Mouse (Mus musculus): ENCODE measurements around the gene Hoxb3. TPM values are rescaled to one million over a fixed set of nuclear protein-coding genes. Genes with fewer than 3 reads are reported as not detected.

Gene Hoxb3
- polyA plus RNA-seq, 1 experiment from 2014 or later = 1.3 TPM

- H3K4me3 ChIP-seq (ENCODE audit: low read depth, low read length) = peak overlapping the region; percentile 42
- no peaks in the 10 kb centered on the region for H3K4me1 ChIP-seq (replicated peaks; ENCODE audit: control insufficient read depth, insufficient read depth, low read length)
- no peaks in the 10 kb centered on the region for H3K36me3 ChIP-seq (ENCODE audit: control insufficient read depth, insufficient read depth, low read length)
- 17% methylated on average over 8 of the region's 8 CpGs for WGBS
- no peaks in the 10 kb centered on the region for H3K9me3 ChIP-seq (ENCODE audit: control insufficient read depth, low read length)
- DNase-seq (ENCODE audit: low spot score) (no peak), ATAC-seq (replicated peaks; ENCODE audit: low FRiP score) (no peak)
- peaks cover 80% of the 10 kb centered on the region for H3K27me3 ChIP-seq (replicated peaks; ENCODE audit: control insufficient read depth, insufficient read depth, low read length)
- peak overlapping the region; percentile 77 for H3K27ac ChIP-seq (ENCODE audit: low read depth, low read length)
- H3K4me2 ChIP-seq = peak overlapping the region; percentile 63
- H3K9ac ChIP-seq (ENCODE audit: low read depth, low read length) = peak overlapping the region; percentile 60
Observed at GRCm38 (mm10) chr11:96353939-96354338, 30.8 kb downstream of the Hoxb3 start.

- Histone ChIP-seq H3K4me3 (ENCODE audit: low read depth, low read length) (peak overlapping the region; percentile 42), H3K4me1 (replicated peaks; ENCODE audit: control insufficient read depth, insufficient read depth, low read length) (no peaks in the 10 kb centered on the region), H3K36me3 (ENCODE audit: control insufficient read depth, insufficient read depth, low read length) (no peaks in the 10 kb centered on the region), H3K4me2 (peak overlapping the region; percentile 63), H3K27ac (ENCODE audit: low read depth, low read length) (peak overlapping the region; percentile 77), H3K9ac (ENCODE audit: low read depth, low read length) (peak overlapping the region; percentile 60), H3K27me3 (replicated peaks; ENCODE audit: control insufficient read depth, insufficient read depth, low read length) (peaks cover 76% of the 10 kb centered on the region), H3K9me3 (ENCODE audit: control insufficient read depth, low read length) (no peaks in the 10 kb centered on the region)
- ATAC-seq (replicated peaks; ENCODE audit: low FRiP score) (no peak), DNase-seq (ENCODE audit: low spot score) (peak; percentile 63)
- 2% methylated on average over 25 of the region's 25 CpGs for WGBS
Observed at GRCm38 (mm10) chr11:96354376-96354775, 31.2 kb downstream of the Hoxb3 start.

GRCm38 (mm10) chr11:96354801-96355311, 31.7 kb downstream of the Hoxb3 start:
- peak overlapping the region; percentile 60 for H3K9ac ChIP-seq (ENCODE audit: low read depth, low read length)
- H3K27ac ChIP-seq (ENCODE audit: low read depth, low read length) = peak overlapping the region; percentile 77; the same call in 1 of the 2 replicates
- no peaks in the 10 kb centered on the region for H3K4me1 ChIP-seq (replicated peaks; ENCODE audit: control insufficient read depth, insufficient read depth, low read length)
- no peaks in the 10 kb centered on the region for H3K36me3 ChIP-seq (ENCODE audit: control insufficient read depth, insufficient read depth, low read length)
- no peaks in the 10 kb centered on the region for H3K9me3 ChIP-seq (ENCODE audit: control insufficient read depth, low read length)
- peak overlapping the region; percentile 42 for H3K4me3 ChIP-seq (ENCODE audit: low read depth, low read length)
- ATAC-seq (replicated peaks; ENCODE audit: low FRiP score) (no peak), DNase-seq (ENCODE audit: low spot score) (no peak)
- 13% methylated on average over 9 of the region's 9 CpGs for WGBS
- peak overlapping the region; percentile 63 for H3K4me2 ChIP-seq
- H3K27me3 ChIP-seq (replicated peaks; ENCODE audit: control insufficient read depth, insufficient read depth, low read length) = peaks cover 71% of the 10 kb centered on the region

GRCm38 (mm10) chr11:96363807-96364206, 40.7 kb downstream of the Hoxb3 start:
- ATAC-seq (replicated peaks; ENCODE audit: low FRiP score) (no peak), DNase-seq (ENCODE audit: low spot score) (no peak)
- Histone ChIP-seq H3K4me1 (replicated peaks; ENCODE audit: control insufficient read depth, insufficient read depth, low read length) (peaks cover 7% of the 10 kb centered on the region), H3K9me3 (ENCODE audit: control insufficient read depth, low read length) (no peaks in the 10 kb centered on the region), H3K4me3 (ENCODE audit: low read depth, low read length) (no peak overlapping the region), H3K27me3 (replicated peaks; ENCODE audit: control insufficient read depth, insufficient read depth, low read length) (peaks cover 69% of the 10 kb centered on the region), H3K27ac (ENCODE audit: low read depth, low read length) (no peak overlapping the region), H3K4me2 (no peak overlapping the region), H3K36me3 (ENCODE audit: control insufficient read depth, insufficient read depth, low read length) (no peaks in the 10 kb centered on the region), H3K9ac (ENCODE audit: low read depth, low read length) (no peak overlapping the region)
- 4% methylated on average over 5 of the region's 5 CpGs for WGBS

- ATAC-seq (replicated peaks; ENCODE audit: low FRiP score) (no peak), DNase-seq (ENCODE audit: low spot score) (no peak)
- Histone ChIP-seq H3K4me2 (peak within 1 kb of the TSS; percentile 46), H3K4me1 (replicated peaks; ENCODE audit: control insufficient read depth, insufficient read depth, low read length) (peaks cover 7% of the 10 kb centered on the region), H3K36me3 (ENCODE audit: control insufficient read depth, insufficient read depth, low read length) (no peaks in the 10 kb centered on the region), H3K4me3 (ENCODE audit: low read depth, low read length) (no peak within 1 kb of the TSS), H3K9ac (ENCODE audit: low read depth, low read length) (no peak within 1 kb of the TSS), H3K9me3 (ENCODE audit: control insufficient read depth, low read length) (no peaks in the 10 kb centered on the region), H3K27me3 (replicated peaks; ENCODE audit: control insufficient read depth, insufficient read depth, low read length) (peaks cover 84% of the 10 kb centered on the region), H3K27ac (ENCODE audit: low read depth, low read length) (no peak within 1 kb of the TSS)
- 12% methylated on average over 26 of the region's 26 CpGs for WGBS
Observed at GRCm38 (mm10) chr11:96365441-96366091, 42.4 kb downstream of the Hoxb3 start, which contains the start of gene Hoxb1. TSS of gene Hoxb1 (plus strand) at chr11:96365752.

- Histone ChIP-seq H3K4me3 (ENCODE audit: low read depth, low read length) (no peak overlapping the region), H3K4me2 (peak overlapping the region; percentile 46), H3K9me3 (ENCODE audit: control insufficient read depth, low read length) (no peaks in the 10 kb centered on the region), H3K9ac (ENCODE audit: low read depth, low read length) (no peak overlapping the region), H3K27ac (ENCODE audit: low read depth, low read length) (no peak overlapping the region), H3K4me1 (replicated peaks; ENCODE audit: control insufficient read depth, insufficient read depth, low read length) (peaks cover 7% of the 10 kb centered on the region), H3K27me3 (replicated peaks; ENCODE audit: control insufficient read depth, insufficient read depth, low read length) (peaks cover 87% of the 10 kb centered on the region), H3K36me3 (ENCODE audit: control insufficient read depth, insufficient read depth, low read length) (no peaks in the 10 kb centered on the region)
- WGBS = 4% methylated on average over 47 of the region's 47 CpGs
- DNase-seq (ENCODE audit: low spot score) = no peak
- ATAC-seq (replicated peaks; ENCODE audit: low FRiP score) = no peak
Observed at GRCm38 (mm10) chr11:96366092-96367041, 43.2 kb downstream of the Hoxb3 start.

GRCm38 (mm10) chr11:96367141-96367540, 44.0 kb downstream of the Hoxb3 start:
- H3K9me3 ChIP-seq (ENCODE audit: control insufficient read depth, low read length) = no peaks in the 10 kb centered on the region
- H3K36me3 ChIP-seq (ENCODE audit: control insufficient read depth, insufficient read depth, low read length) = no peaks in the 10 kb centered on the region
- ATAC-seq (replicated peaks; ENCODE audit: low FRiP score) (no peak), DNase-seq (ENCODE audit: low spot score) (no peak)
- 29% methylated on average over 6 of the region's 6 CpGs for WGBS
- H3K4me3 ChIP-seq (ENCODE audit: low read depth, low read length) = no peak overlapping the region
- peaks cover 88% of the 10 kb centered on the region for H3K27me3 ChIP-seq (replicated peaks; ENCODE audit: control insufficient read depth, insufficient read depth, low read length)
- peaks cover 7% of the 10 kb centered on the region for H3K4me1 ChIP-seq (replicated peaks; ENCODE audit: control insufficient read depth, insufficient read depth, low read length)
- no peak overlapping the region for H3K9ac ChIP-seq (ENCODE audit: low read depth, low read length)
- H3K4me2 ChIP-seq = no peak overlapping the region
- no peak overlapping the region for H3K27ac ChIP-seq (ENCODE audit: low read depth, low read length)

- 28% methylated on average over 5 of the region's 5 CpGs for WGBS
- no peak for ATAC-seq (replicated peaks; ENCODE audit: low FRiP score)
- Histone ChIP-seq H3K4me2 (no peak overlapping the region), H3K4me1 (replicated peaks; ENCODE audit: control insufficient read depth, insufficient read depth, low read length) (peaks cover 10% of the 10 kb centered on the region), H3K4me3 (ENCODE audit: low read depth, low read length) (no peak overlapping the region), H3K27me3 (replicated peaks; ENCODE audit: control insufficient read depth, insufficient read depth, low read length) (peaks cover 87% of the 10 kb centered on the region), H3K9ac (ENCODE audit: low read depth, low read length) (no peak overlapping the region), H3K9me3 (ENCODE audit: control insufficient read depth, low read length) (no peaks in the 10 kb centered on the region), H3K27ac (ENCODE audit: low read depth, low read length) (no peak overlapping the region), H3K36me3 (ENCODE audit: control insufficient read depth, insufficient read depth, low read length) (no peaks in the 10 kb centered on the region)
- DNase-seq (ENCODE audit: low spot score) = no peak
Observed at GRCm38 (mm10) chr11:96368686-96369085, 45.6 kb downstream of the Hoxb3 start.
